ENCODE assay signal across 21 mouse cellular contexts in genomic region chr11:72872061-72872460, GRCm38 (mm10).
DNase-seq lines count a peak whose midpoint lies in the region; ATAC-seq lines count a peak whose summit lies in the region.
"Had no signal": no experiment of that assay in that cellular context is flagged by ENCODE, and none has a peak within 500 bp of the region (broad histone marks: within the 10 kb centered on the region; RNA-seq: fewer than 3 reads in every experiment).

No protein-coding gene starts in this region.

- ATAC-seq in midbrain, embryonic 11.5 days (ENCODE audit: low FRiP score) = no peak
- no peak for ATAC-seq in midbrain, embryonic 15.5 days (replicated peaks)
- ATAC-seq: activated CD4-positive, CD25-positive, alpha-beta regulatory T cell, adult 4 months; CD4-positive, CD25-positive, alpha-beta regulatory T cell, adult 4 months; Patski had no signal

- no peaks in the 10 kb centered on the region for H3K9me3 ChIP-seq in midbrain, embryonic 11.5 days (ENCODE audit: control insufficient read depth, low read length)
- no peaks in the 10 kb centered on the region for H3K9me3 ChIP-seq in midbrain, embryonic 15.5 days
- H3K9me3 ChIP-seq: G1E had no signal

- intact Hi-C loops in heart, postnatal 10 days (cut with DNase I) = no loop called here

- H3K9ac ChIP-seq in midbrain, embryonic 11.5 days (ENCODE audit: low read length) = no peak overlapping the region
- no peak overlapping the region for H3K9ac ChIP-seq in midbrain, embryonic 15.5 days

- H3K4me2 ChIP-seq in midbrain, embryonic 11.5 days = no peak overlapping the region
- no peak overlapping the region for H3K4me2 ChIP-seq in midbrain, embryonic 15.5 days

- DNase-seq in heart, adult 11 months = peak; percentile 56
- DNase-seq in heart, postnatal 10 days = no peak
- DNase-seq in midbrain, embryonic 11.5 days (ENCODE audit: low spot score, missing footprints) = peak; percentile 65
- DNase-seq in ovary, adult 18-20 months (ENCODE audit: low spot score) = peak; percentile 12
- no peak for DNase-seq in ovary, postnatal 14 days (ENCODE audit: low spot score)
- DNase-seq: adrenal gland, adult 2 months; adrenal gland, adult 8-10 months; adrenal gland, postnatal 10 days; adrenal gland, postnatal 14 days; adrenal gland, postnatal 25 days; adrenal gland, postnatal 36 days; B cell, adult 2 months; cerebellum, adult 11 months; cerebellum, adult 11-12 months; cerebellum, adult 18-20 months had no signal

- H3K27me3 ChIP-seq in midbrain, embryonic 11.5 days (ENCODE audit: control insufficient read depth, insufficient read depth, low read length) = no peaks in the 10 kb centered on the region
- no peaks in the 10 kb centered on the region for H3K27me3 ChIP-seq in midbrain, embryonic 15.5 days (replicated peaks)
- H3K27me3 ChIP-seq: CH12.LX, Patski had no signal

- peaks cover 4% of the 10 kb centered on the region; the same call in 1 of the 2 replicates for H3K36me3 ChIP-seq in midbrain, embryonic 11.5 days (ENCODE audit: control insufficient read depth, insufficient read depth, low read length)
- peaks cover 61% of the 10 kb centered on the region for H3K36me3 ChIP-seq in midbrain, embryonic 15.5 days (replicated peaks)

- no peaks in the 10 kb centered on the region for H3K4me1 ChIP-seq in midbrain, embryonic 11.5 days (ENCODE audit: control insufficient read depth, insufficient read depth, low read length)
- no peaks in the 10 kb centered on the region for H3K4me1 ChIP-seq in midbrain, embryonic 15.5 days

- WGBS in midbrain, embryonic 11.5 days = 74% methylated on average over 1 of the region's 1 CpGs
- 81% methylated on average over 1 of the region's 1 CpGs for WGBS in midbrain, embryonic 15.5 days

- no peak overlapping the region for H3K27ac ChIP-seq in midbrain, embryonic 11.5 days (ENCODE audit: low read depth, low read length)
- no peak overlapping the region for H3K27ac ChIP-seq in midbrain, embryonic 15.5 days

- H3K4me3 ChIP-seq in midbrain, embryonic 11.5 days (ENCODE audit: low read depth, low read length) = no peak overlapping the region
- H3K4me3 ChIP-seq in midbrain, embryonic 15.5 days = no peak overlapping the region

Comparison
In these comparisons a context has a peak if more than half of its experiments do, and no peak if none do; other contexts are left out.
1. DNase-seq: peak in heart, adult 11 months (single experiment), midbrain, embryonic 11.5 days (single experiment) and ovary, adult 18-20 months (single experiment); none in heart, postnatal 10 days (0 of 2) and ovary, postnatal 14 days (single experiment).